Mouse (Mus musculus) small intestine, adult 2 months (tissue): ENCODE results near the gene Btnl6. TPM values are rescaled to one million over a fixed set of nuclear protein-coding genes. Genes with fewer than 3 reads are reported as not detected.
A peak's percentile ranks its signal among the peaks of the same experiment; 100 is the strongest.

Source experiments
- H3K27ac ChIP-seq: fragments of 200-500 bp; 2 replicates; pipeline ENCODE4 v1.5.1; 2012; ENCODE audit warnings: low read depth, low read length, control low read depth, inconsistent platforms; ENCODE audit not compliant: insufficient read depth
- H3K27me3 ChIP-seq: fragments of 200-500 bp; 2 replicates; pipeline ENCODE4 v1.6.1; 2012; ENCODE audit warnings: mild to moderate bottlenecking, moderate library complexity, low read length, inconsistent platforms; ENCODE audit not compliant: control insufficient read depth, insufficient read depth
- H3K36me3 ChIP-seq: fragments of 200-500 bp; 2 replicates; pipeline ENCODE4 v1.6.1; 2012; ENCODE audit warnings: mild to moderate bottlenecking, low read length, control low read depth, inconsistent platforms; ENCODE audit not compliant: control insufficient read depth, insufficient read depth
- H3K4me1 ChIP-seq: fragments of 200-500 bp; 2 replicates; pipeline ENCODE4 v1.6.1; 2012; ENCODE audit warnings: low read length, inconsistent platforms, mixed read lengths; ENCODE audit not compliant: control insufficient read depth, insufficient read depth, insufficient read length
- H3K4me3 ChIP-seq: fragments of 200-500 bp; 2 replicates; pipeline ENCODE4 v1.5.1; 2012; ENCODE audit warnings: low read depth, mild to moderate bottlenecking, control low read depth, inconsistent platforms, low read length, moderate library complexity
- CTCF ChIP-seq: fragments of 200-500 bp; IDR thresholded peaks from 2 replicates; pipeline ENCODE4 v1.5.1; 2012; ENCODE audit warnings: low read depth, mild to moderate bottlenecking, control low read depth, inconsistent platforms, low read length, moderate library complexity, mixed read lengths; ENCODE audit not compliant: insufficient replicate concordance, insufficient read length; ENCODE audit errors: extremely low read depth
- POLR2A ChIP-seq: fragments of 200-500 bp; IDR thresholded peaks from 2 replicates; pipeline ENCODE4 v1.6.1; 2012; ENCODE audit warnings: low read depth, mild to moderate bottlenecking, control low read depth, inconsistent platforms, low read length, moderate library complexity
- WGBS: fragments of 180-500 bp; shearing (Covaris S2); methylation state at CpG from one replicate; pipeline ENCODE4 v1.1.7; 2018; 5-methylcytosine and 5-hydroxymethylcytosine counted together
- polyA plus RNA-seq: library from polyadenylated mRNA; depleted of rRNA; stranded (reverse); fragments of >200 nt; gene quantifications from 2 replicates; pipeline ENCODE4 v1.2.3, GENCODE M21; 2012

Btnl6 gene
- polyA plus RNA-seq, 1 experiment: 104 TPM

GRCm38 (mm10) chr17:34559895-34560294 is 42.7 kb upstream of the Btnl6 start:
- Histone ChIP-seq H3K36me3 (no peaks in the 10 kb centered on the region), H3K27me3 (no peaks in the 10 kb centered on the region), H3K4me3 (no peak overlapping the region), H3K27ac (peak overlapping the region; percentile 25; the same call in 1 of the 2 replicates), H3K4me1 (peaks cover 10% of the 10 kb centered on the region)
- 17% methylated on average over 15 of the region's 15 CpGs for WGBS
- peak; percentile 44; the same call in 1 of the 2 replicates for TF ChIP-seq CTCF
- TF ChIP-seq POLR2A: no peak

DNA sequence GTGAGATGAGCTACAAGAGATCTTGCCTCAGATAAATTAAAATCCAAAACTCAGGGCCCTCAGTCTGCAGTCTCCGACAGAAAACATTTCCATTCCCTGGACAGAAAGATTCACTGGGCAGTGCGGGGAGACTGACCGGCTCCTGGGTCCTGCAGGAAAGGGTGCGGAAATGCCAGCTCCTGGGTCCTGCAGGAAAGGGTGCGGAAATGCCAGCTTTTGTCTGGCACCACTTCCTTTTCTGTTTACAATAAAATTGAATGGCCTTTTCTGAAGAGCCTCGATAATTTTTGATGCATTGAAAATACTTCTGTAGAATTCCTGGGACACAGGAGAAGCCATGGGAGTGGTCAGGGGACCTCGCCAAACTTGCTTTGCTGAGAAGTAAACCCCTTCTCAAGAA is 42.0 kb upstream of the Btnl6 start:
- TF ChIP-seq CTCF (no peak), POLR2A (no peak)
- no peak overlapping the region for H3K4me3 ChIP-seq
- no peak overlapping the region for H3K27ac ChIP-seq
- peaks cover 7% of the 10 kb centered on the region for H3K4me1 ChIP-seq
- H3K36me3 ChIP-seq: no peaks in the 10 kb centered on the region
- H3K27me3 ChIP-seq: no peaks in the 10 kb centered on the region
- WGBS: 77% methylated on average over 7 of the region's 7 CpGs

GRCm38 (mm10) chr17:34557411-34557810 is 40.3 kb upstream of the Btnl6 start:
- H3K4me1 ChIP-seq: peaks cover 3% of the 10 kb centered on the region; the same call in 1 of the 2 replicates
- TF ChIP-seq CTCF: no peak
- TF ChIP-seq POLR2A: no peak
- 86% methylated on average over 11 of the region's 11 CpGs for WGBS
- H3K27me3 ChIP-seq: no peaks in the 10 kb centered on the region
- no peak overlapping the region for H3K27ac ChIP-seq
- H3K36me3 ChIP-seq: no peaks in the 10 kb centered on the region
- H3K4me3 ChIP-seq: no peak overlapping the region

DNA sequence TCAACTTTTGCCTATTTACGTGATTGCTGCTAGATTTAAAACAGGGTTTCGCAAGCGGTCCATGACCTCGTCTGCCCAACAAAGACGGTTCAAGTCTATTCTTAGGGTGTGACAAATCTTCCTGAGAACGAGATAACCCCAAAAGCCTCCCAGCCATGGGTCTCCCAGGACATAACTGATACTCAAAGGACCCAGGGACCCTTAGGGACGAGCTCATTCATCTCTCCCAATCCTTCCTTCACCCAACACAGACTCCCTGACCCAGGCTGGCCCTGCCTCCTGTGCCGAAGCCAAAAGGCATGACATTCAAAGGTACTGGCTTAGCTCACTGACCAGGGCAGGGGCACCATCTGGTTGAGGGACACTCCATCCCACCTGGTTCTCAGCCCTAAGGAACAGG is 39.3 kb upstream of the Btnl6 start:
- H3K27me3 ChIP-seq: no peaks in the 10 kb centered on the region
- no peaks in the 10 kb centered on the region for H3K36me3 ChIP-seq
- 71% methylated on average over 8 of the region's 8 CpGs for WGBS
- TF ChIP-seq CTCF (no peak), POLR2A (no peak)
- no peak overlapping the region for H3K4me3 ChIP-seq
- no peak overlapping the region for H3K27ac ChIP-seq
- H3K4me1 ChIP-seq: peaks cover 3% of the 10 kb centered on the region; the same call in 1 of the 2 replicates

- TF ChIP-seq POLR2A: no peak
- TF ChIP-seq CTCF: peak; percentile 88; the same call in 1 of the 2 replicates
- H3K36me3 ChIP-seq: no peaks in the 10 kb centered on the region
- no peak overlapping the region for H3K27ac ChIP-seq
- WGBS: 11% methylated on average over 5 of the region's 5 CpGs
- H3K4me3 ChIP-seq: no peak overlapping the region
- H3K4me1 ChIP-seq: peaks cover 3% of the 10 kb centered on the region; the same call in 1 of the 2 replicates
- H3K27me3 ChIP-seq: no peaks in the 10 kb centered on the region
Observed at GRCm38 (mm10) chr17:34555483-34555882, 38.3 kb upstream of the Btnl6 start.

DNA sequence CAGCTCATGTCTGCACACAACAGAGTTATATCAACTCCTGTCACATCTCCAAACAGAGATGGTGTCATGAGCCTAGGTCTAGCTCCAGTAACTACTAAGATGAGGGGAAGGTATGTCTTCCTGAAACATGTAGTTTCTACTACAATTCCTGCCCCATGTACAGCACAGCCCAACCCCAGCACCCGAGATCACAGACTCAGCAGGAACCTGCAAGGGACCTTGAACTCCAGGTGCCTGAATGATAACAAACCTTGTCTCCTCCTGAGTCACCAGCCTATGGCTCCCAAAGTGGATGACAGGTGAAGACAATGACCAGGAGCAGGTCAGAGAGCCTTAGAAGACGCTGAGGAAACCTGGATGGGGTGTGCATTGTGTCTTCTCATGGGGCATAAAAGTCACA is 32.7 kb upstream of the Btnl6 start:
- 31% methylated on average over 2 of the region's 2 CpGs for whole genome bisulfite sequencing
- Histone ChIP-seq H3K27ac (peak overlapping the region; percentile 40), H3K4me3 (no peak overlapping the region), H3K4me1 (peaks cover 3% of the 10 kb centered on the region; the same call in 1 of the 2 replicates), H3K27me3 (no peaks in the 10 kb centered on the region), H3K36me3 (0 out of 2 replicates have a peak, but pooled peaks cover 3% of the 10 kb centered on the region)
- no peak for TF ChIP-seq CTCF
- TF ChIP-seq POLR2A: no peak

- peaks cover 3% of the 10 kb centered on the region; the same call in 1 of the 2 replicates for H3K4me1 ChIP-seq
- 39% methylated on average over 3 of the region's 3 CpGs for WGBS
- peak; percentile 85; the same call in 1 of the 2 replicates for TF ChIP-seq POLR2A
- TF ChIP-seq CTCF: no peak
- 0 out of 2 replicates have a peak, but pooled peaks cover 3% of the 10 kb centered on the region for H3K36me3 ChIP-seq
- H3K27ac ChIP-seq: peak overlapping the region; percentile 88
- no peaks in the 10 kb centered on the region for H3K27me3 ChIP-seq
- H3K4me3 ChIP-seq: peak overlapping the region; percentile 66
Observed at GRCm38 (mm10) chr17:34549156-34549555, 32.0 kb upstream of the Btnl6 start.
